Mouse (Mus musculus): ENCODE measurements around the gene Adamtsl1. TPM values are rescaled to one million over a fixed set of nuclear protein-coding genes. Genes with fewer than 3 reads are reported as not detected.

The Adamtsl1 gene
- polyA plus RNA-seq, 1 experiment from 2014 or later: 10.2 TPM

GRCm38 (mm10) chr4:86410946-86411345 lies 897.0 kb downstream of the Adamtsl1 start:
- peaks cover 11% of the 10 kb centered on the region for H3K4me1 ChIP-seq (replicated peaks; ENCODE audit: insufficient read depth, low read length)
- ATAC-seq (replicated peaks; ENCODE audit: low FRiP score, low read depth) (no peak), DNase-seq (ENCODE audit: low spot score) (no peak)
- TF ChIP-seq CTCF (IDR thresholded peaks at IDR 0.05; ENCODE audit: low read depth): no peak
- H3K27ac ChIP-seq: no peak overlapping the region
- WGBS: 86% methylated on average over 3 of the region's 3 CpGs
- no peak overlapping the region for H3K4me2 ChIP-seq (ENCODE audit: low read length)
- no peaks in the 10 kb centered on the region for H3K36me3 ChIP-seq (ENCODE audit: insufficient read depth, low read length)
- no peaks in the 10 kb centered on the region for H3K27me3 ChIP-seq (ENCODE audit: insufficient read depth, low read length)
- no peaks in the 10 kb centered on the region for H3K9me3 ChIP-seq (replicated peaks; ENCODE audit: low read length)
- no peak overlapping the region for H3K4me3 ChIP-seq (replicated peaks; ENCODE audit: low read depth, low read length)
- H3K9ac ChIP-seq (ENCODE audit: low read depth, low read length): no peak overlapping the region

GRCm38 (mm10) chr4:86413388-86413787 lies 899.4 kb downstream of the Adamtsl1 start:
- Histone ChIP-seq H3K27ac (no peak overlapping the region), H3K4me1 (replicated peaks; ENCODE audit: insufficient read depth, low read length) (no peaks in the 10 kb centered on the region), H3K27me3 (ENCODE audit: insufficient read depth, low read length) (no peaks in the 10 kb centered on the region), H3K36me3 (ENCODE audit: insufficient read depth, low read length) (no peaks in the 10 kb centered on the region), H3K4me3 (replicated peaks; ENCODE audit: low read depth, low read length) (no peak overlapping the region), H3K9me3 (replicated peaks; ENCODE audit: low read length) (no peaks in the 10 kb centered on the region), H3K9ac (ENCODE audit: low read depth, low read length) (no peak overlapping the region), H3K4me2 (ENCODE audit: low read length) (no peak overlapping the region)
- DNase-seq (ENCODE audit: low spot score) (no peak), ATAC-seq (replicated peaks; ENCODE audit: low FRiP score, low read depth) (no peak)
- WGBS: 58% methylated on average over 3 of the region's 3 CpGs
- no peak for TF ChIP-seq CTCF (IDR thresholded peaks at IDR 0.05; ENCODE audit: low read depth)

- peak; percentile 35 for DNase-seq (ENCODE audit: low spot score)
- Histone ChIP-seq H3K9ac (ENCODE audit: low read depth, low read length) (no peak overlapping the region), H3K36me3 (ENCODE audit: insufficient read depth, low read length) (no peaks in the 10 kb centered on the region), H3K27ac (no peak overlapping the region; the same call in 1 of the 2 replicates), H3K4me1 (replicated peaks; ENCODE audit: insufficient read depth, low read length) (no peaks in the 10 kb centered on the region), H3K27me3 (ENCODE audit: insufficient read depth, low read length) (no peaks in the 10 kb centered on the region), H3K9me3 (replicated peaks; ENCODE audit: low read length) (no peaks in the 10 kb centered on the region), H3K4me2 (ENCODE audit: low read length) (no peak overlapping the region), H3K4me3 (replicated peaks; ENCODE audit: low read depth, low read length) (no peak overlapping the region)
- 0 out of 2 replicates have a peak, but pooled peaks have one; percentile 21 for ATAC-seq (replicated peaks; ENCODE audit: low FRiP score, low read depth)
- 29% methylated on average over 15 of the region's 15 CpGs for WGBS
- no peak for TF ChIP-seq CTCF (IDR thresholded peaks at IDR 0.05; ENCODE audit: low read depth)
Observed at GRCm38 (mm10) chr4:86416401-86417025, 902.5 kb downstream of the Adamtsl1 start.

- no peak for TF ChIP-seq CTCF (IDR thresholded peaks at IDR 0.05; ENCODE audit: low read depth)
- ATAC-seq (replicated peaks; ENCODE audit: low FRiP score, low read depth): no peak
Observed at GRCm38 (mm10) chr4:86422586-86422985, 908.6 kb downstream of the Adamtsl1 start.

GRCm38 (mm10) chr4:86425581-86425980 lies 911.6 kb downstream of the Adamtsl1 start:
- H3K27ac ChIP-seq: no peak overlapping the region
- H3K9me3 ChIP-seq (replicated peaks; ENCODE audit: low read length): no peaks in the 10 kb centered on the region
- DNase-seq (ENCODE audit: low spot score): no peak
- no peak for TF ChIP-seq CTCF (IDR thresholded peaks at IDR 0.05; ENCODE audit: low read depth)
- H3K4me2 ChIP-seq (ENCODE audit: low read length): no peak overlapping the region
- no peaks in the 10 kb centered on the region for H3K36me3 ChIP-seq (ENCODE audit: insufficient read depth, low read length)
- H3K27me3 ChIP-seq (ENCODE audit: insufficient read depth, low read length): no peaks in the 10 kb centered on the region
- ATAC-seq (replicated peaks; ENCODE audit: low FRiP score, low read depth): no peak
- H3K9ac ChIP-seq (ENCODE audit: low read depth, low read length): no peak overlapping the region
- WGBS: 60% methylated on average over 7 of the region's 7 CpGs
- no peak overlapping the region for H3K4me3 ChIP-seq (replicated peaks; ENCODE audit: low read depth, low read length)
- H3K4me1 ChIP-seq (replicated peaks; ENCODE audit: insufficient read depth, low read length): no peaks in the 10 kb centered on the region

More at GRCm38 (mm10) chr4:86422586-86422985, 908.6 kb downstream of the Adamtsl1 start:
- no peak overlapping the region for H3K9ac ChIP-seq (ENCODE audit: low read depth, low read length)
- no peak overlapping the region for H3K4me2 ChIP-seq (ENCODE audit: low read length)
- no peak overlapping the region for H3K4me3 ChIP-seq (replicated peaks; ENCODE audit: low read depth, low read length)
- H3K27me3 ChIP-seq (ENCODE audit: insufficient read depth, low read length): no peaks in the 10 kb centered on the region
- no peaks in the 10 kb centered on the region for H3K9me3 ChIP-seq (replicated peaks; ENCODE audit: low read length)
- H3K36me3 ChIP-seq (ENCODE audit: insufficient read depth, low read length): no peaks in the 10 kb centered on the region
- WGBS: 50% methylated on average over 6 of the region's 6 CpGs
- H3K4me1 ChIP-seq (replicated peaks; ENCODE audit: insufficient read depth, low read length): no peaks in the 10 kb centered on the region
- DNase-seq (ENCODE audit: low spot score): no peak
- H3K27ac ChIP-seq: no peak overlapping the region

GRCm38 (mm10) chr4:86426549-86426948 lies 912.6 kb downstream of the Adamtsl1 start:
- no peak overlapping the region for H3K4me3 ChIP-seq (replicated peaks; ENCODE audit: low read depth, low read length)
- 76% methylated on average over 11 of the region's 11 CpGs for WGBS
- H3K27me3 ChIP-seq (ENCODE audit: insufficient read depth, low read length): no peaks in the 10 kb centered on the region
- H3K9ac ChIP-seq (ENCODE audit: low read depth, low read length): no peak overlapping the region
- ATAC-seq (replicated peaks; ENCODE audit: low FRiP score, low read depth) (peak; percentile 61), DNase-seq (ENCODE audit: low spot score) (no peak)
- TF ChIP-seq CTCF (IDR thresholded peaks at IDR 0.05; ENCODE audit: low read depth): no peak
- no peaks in the 10 kb centered on the region for H3K36me3 ChIP-seq (ENCODE audit: insufficient read depth, low read length)
- no peaks in the 10 kb centered on the region for H3K4me1 ChIP-seq (replicated peaks; ENCODE audit: insufficient read depth, low read length)
- H3K9me3 ChIP-seq (replicated peaks; ENCODE audit: low read length): no peaks in the 10 kb centered on the region
- no peak overlapping the region for H3K27ac ChIP-seq
- no peak overlapping the region for H3K4me2 ChIP-seq (ENCODE audit: low read length)

- Histone ChIP-seq H3K27me3 (ENCODE audit: insufficient read depth, low read length) (no peaks in the 10 kb centered on the region), H3K4me3 (replicated peaks; ENCODE audit: low read depth, low read length) (no peak overlapping the region), H3K9ac (ENCODE audit: low read depth, low read length) (no peak overlapping the region), H3K36me3 (ENCODE audit: insufficient read depth, low read length) (no peaks in the 10 kb centered on the region), H3K9me3 (replicated peaks; ENCODE audit: low read length) (no peaks in the 10 kb centered on the region), H3K4me1 (replicated peaks; ENCODE audit: insufficient read depth, low read length) (no peaks in the 10 kb centered on the region), H3K27ac (no peak overlapping the region), H3K4me2 (ENCODE audit: low read length) (no peak overlapping the region)
- no peak for DNase-seq (ENCODE audit: low spot score)
- no peak for TF ChIP-seq CTCF (IDR thresholded peaks at IDR 0.05; ENCODE audit: low read depth)
- WGBS: 88% methylated on average over 5 of the region's 5 CpGs
- no peak for ATAC-seq (replicated peaks; ENCODE audit: low FRiP score, low read depth)
Observed at GRCm38 (mm10) chr4:86427312-86427711, 913.3 kb downstream of the Adamtsl1 start.
